Comparison of ENCODE assay signal across 10 mouse cellular contexts in genomic region chr16:55321542-55322514, GRCm38 (mm10). TPM values are rescaled to one million over a fixed set of nuclear protein-coding genes. Genes with fewer than 3 reads are reported as not detected.
DNase-seq lines count a peak whose midpoint lies in the region; ATAC-seq and TF ChIP-seq lines count a peak whose summit lies in the region.
"Had no signal": no experiment of that assay in that cellular context is flagged by ENCODE, and none has a peak within 500 bp of the region (broad histone marks: within the 10 kb centered on the region; RNA-seq: fewer than 3 reads in every experiment).

No protein-coding gene starts in this region.

- no peak overlapping the region for H3K4me2 ChIP-seq in neural tube, embryonic 11.5 days (ENCODE audit: low read depth)

- intact Hi-C loops in heart, postnatal 10 days (cut with DNase I) = no loop called here
- intact Hi-C loops in gastrocnemius, adult 2 months (cut with DNase I) = no loop called here

- no peak overlapping the region for H3K4me3 ChIP-seq in neural tube, embryonic 11.5 days (ENCODE audit: low read depth, low read length)
- no peak overlapping the region for H3K4me3 ChIP-seq in gastrocnemius, adult 2 months

- H3K9ac ChIP-seq in neural tube, embryonic 11.5 days (ENCODE audit: low read length) = no peak overlapping the region

- H3K4me1 ChIP-seq in neural tube, embryonic 11.5 days (ENCODE audit: control insufficient read depth, insufficient read depth, low read length) = no peaks in the 10 kb centered on the region

- H3K27ac ChIP-seq in neural tube, embryonic 11.5 days (ENCODE audit: low read depth, low read length) = peak overlapping the region; percentile 53
- H3K27ac ChIP-seq in gastrocnemius, adult 2 months = no peak overlapping the region

- peak; percentile 97 for ATAC-seq in neural tube, embryonic 11.5 days (ENCODE audit: insufficient read depth, low FRiP score, low TSS enrichment)

- H3K9me3 ChIP-seq in neural tube, embryonic 11.5 days (ENCODE audit: control insufficient read depth, low read length) = no peaks in the 10 kb centered on the region

- TF ChIP-seq CTCF in gastrocnemius, adult 2 months (IDR thresholded peaks at IDR 0.05) = no peak

- H3K36me3 ChIP-seq in neural tube, embryonic 11.5 days (ENCODE audit: control insufficient read depth, insufficient read depth, low read length) = no peaks in the 10 kb centered on the region

- H3K27me3 ChIP-seq in neural tube, embryonic 11.5 days (ENCODE audit: control insufficient read depth, insufficient read depth, low read length) = no peaks in the 10 kb centered on the region

- WGBS in neural tube, embryonic 11.5 days = 42% methylated on average over 7 of the region's 8 CpGs

- peak; percentile 12 to 29 for DNase-seq in heart, postnatal 10 days
- DNase-seq in heart, adult 8-10 months (ENCODE audit: low spot score) = no peak
- DNase-seq in frontal cortex, postnatal 14 days (ENCODE audit: low spot score in 2 of 2) = peak; percentile 42 to 56
- DNase-seq in left cerebral cortex, adult 8-10 months (ENCODE audit: low spot score in 2 of 2) = peak; percentile 25 to 87
- DNase-seq in neural tube, embryonic 11.5 days (ENCODE audit: low spot score) = peak; percentile 70
- no peak for DNase-seq in adrenal gland, adult 18-20 months (ENCODE audit: low spot score in 2 of 2)
- DNase-seq in thymus, adult 18-20 months = no peak
- no peak for DNase-seq in gastrocnemius, adult 2 months

RNA-seq across cellular contexts. Expression of gene Zpld1, which starts 24.0 kb away (rescaled TPM):
- total RNA-seq in heart, postnatal 10 days (2021) = not detected
- total RNA-seq in heart, adult 8-10 months (2022) = not detected
- total RNA-seq in left cerebral cortex, adult 8-10 months (2022) = not detected
- polyA plus RNA-seq in neural tube, embryonic 11.5 days (2014; fragmentation: Nextera tagmentation; extraction: Ambion mirVana) = 3.2 and 4.8 TPM in 2 replicates
- not detected for total RNA-seq in adrenal gland, adult 18-20 months (2021)
- not detected for total RNA-seq in gastrocnemius, adult 2 months (2021)
- total RNA-seq: liver, adult 2 months had no signal
- polyA plus RNA-seq: C2C12; liver, adult 2 months had no signal

Comparison
In these comparisons a context has a peak if more than half of its experiments do, and no peak if none do; other contexts are left out.
1. DNase-seq: peak in heart, postnatal 10 days (2 of 2), frontal cortex, postnatal 14 days (2 of 2), left cerebral cortex, adult 8-10 months (2 of 2) and neural tube, embryonic 11.5 days (single experiment); none in heart, adult 8-10 months (single experiment), adrenal gland, adult 18-20 months (0 of 2), thymus, adult 18-20 months (0 of 2) and gastrocnemius, adult 2 months (single experiment).